Mouse (Mus musculus): Measurements from ENCODE around the gene Baiap3.
A peak's percentile ranks its signal among the peaks of the same experiment; 100 is the strongest.

DNA sequence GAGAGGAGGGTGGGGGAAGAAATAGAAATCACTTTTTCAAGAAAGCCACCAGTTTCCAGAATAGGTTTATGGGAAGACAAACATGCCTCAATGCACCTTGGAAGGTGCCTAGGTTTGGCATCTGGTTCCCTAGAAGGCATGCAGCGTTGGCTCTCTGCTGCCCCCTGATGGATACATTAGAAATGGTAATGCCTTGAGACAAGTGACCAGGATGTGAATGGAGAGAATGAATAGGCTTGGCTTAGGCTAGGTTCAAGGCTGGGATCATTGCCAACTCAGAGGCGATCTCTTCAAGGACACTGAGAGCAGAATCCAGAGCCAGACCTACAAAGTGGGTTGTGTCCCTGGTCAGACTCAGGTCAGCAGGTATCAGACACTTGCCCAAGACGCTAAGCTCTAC, 28.9 kb upstream of the Baiap3 start:
- TF ChIP-seq CTCF (conservative IDR thresholded peaks at IDR 0.05; ENCODE audit: low read length) (peak; percentile 98), NANOG (IDR thresholded peaks at IDR 0.05; ENCODE audit: borderline replicate concordance, low read length) (no peak), POU5F1 (IDR thresholded peaks at IDR 0.05; ENCODE audit: borderline replicate concordance, low read length) (no peak)
